Mouse (Mus musculus): ENCODE results near the gene Atg3. TPM values are rescaled to one million over a fixed set of nuclear protein-coding genes. Genes with fewer than 3 reads are reported as not detected.

Atg3 gene
- total RNA-seq (2023): 10 to 100 TPM; 44.3 to 48.6 TPM

DNA sequence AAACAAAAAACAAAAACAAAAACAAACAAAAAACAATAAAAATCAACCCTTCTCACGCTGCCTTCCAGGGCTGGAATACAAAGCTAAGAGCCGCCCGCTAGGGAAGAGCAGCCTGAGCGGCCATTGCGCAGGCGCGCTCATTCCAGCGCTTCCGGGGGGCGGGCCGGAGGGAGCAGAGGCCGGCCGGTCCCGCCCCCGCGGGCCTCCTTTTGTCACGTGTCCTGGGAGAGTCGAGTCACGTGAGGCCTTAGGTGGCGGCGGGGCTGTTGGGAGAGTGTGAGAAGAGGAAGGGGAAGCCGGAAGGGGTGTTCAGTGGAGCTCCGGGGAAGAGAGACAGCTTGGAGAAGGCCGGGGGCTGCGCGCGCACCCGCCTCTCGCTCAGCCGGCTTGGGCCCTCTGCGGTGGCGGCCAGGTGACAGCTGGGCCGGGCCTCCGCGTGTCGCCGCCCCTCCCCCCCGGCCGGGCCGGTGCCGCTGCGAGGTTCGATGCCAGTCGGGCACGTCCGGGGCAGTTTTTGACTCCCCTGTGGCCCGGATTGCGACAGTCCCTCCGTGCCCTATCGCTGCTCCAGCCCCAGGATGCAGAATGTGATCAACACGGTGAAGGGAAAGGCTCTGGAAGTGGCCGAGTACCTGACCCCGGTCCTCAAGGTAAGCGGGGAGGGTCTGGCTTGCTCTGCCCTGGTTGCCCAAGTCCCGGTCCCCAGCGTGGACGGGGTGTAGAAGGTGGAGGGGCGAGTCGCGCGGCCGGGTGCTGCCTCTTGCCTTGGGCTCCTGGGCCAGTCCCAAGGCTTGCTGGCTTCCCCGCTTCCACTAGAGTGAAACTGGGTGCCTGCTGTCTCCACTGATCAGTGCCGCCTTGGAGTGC lies at the start of gene Atg3, which contains the start of gene Slc35a5:
Gene Atg3 (plus strand): TSS at position 264 of the 867 bp plus-strand sequence.
Gene Slc35a5 (minus strand): TSS at position 185 of the 867 bp plus-strand sequence.

DNA sequence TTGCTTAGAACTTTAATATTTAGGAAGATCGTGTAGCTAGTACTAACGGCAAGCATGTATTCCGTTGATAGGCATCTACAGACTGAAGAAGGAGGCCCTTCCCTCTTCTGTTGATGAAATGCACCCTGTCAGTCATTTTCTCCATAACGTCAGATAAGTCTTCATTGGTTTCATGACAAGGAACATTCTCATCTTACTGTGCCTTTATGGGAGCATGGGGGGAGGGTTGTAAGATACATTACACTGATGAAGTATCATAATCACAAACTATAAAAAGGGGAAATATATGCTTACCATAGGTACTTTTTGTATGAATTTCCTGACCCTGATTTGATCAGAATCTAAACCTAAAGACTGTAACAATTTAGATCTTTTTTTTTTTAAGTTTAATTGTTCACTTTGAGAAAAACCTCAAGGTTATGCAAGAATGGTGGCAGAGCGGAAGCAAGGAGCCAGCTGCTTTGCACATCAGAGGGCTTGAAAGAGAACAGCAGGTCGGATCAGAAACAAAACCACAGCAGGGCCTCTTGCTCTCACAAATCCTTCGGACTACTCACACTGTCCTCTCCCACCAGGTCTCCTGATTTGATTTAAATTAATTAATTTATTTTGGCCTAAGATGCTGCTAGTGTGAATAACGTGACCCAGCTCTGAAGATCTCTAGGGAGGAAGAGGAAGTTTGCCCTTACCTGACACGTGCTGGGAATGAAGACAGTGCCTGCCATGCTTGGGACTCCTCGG lies 65.2 kb downstream of the Atg3 start, which contains the start of gene Btla:
Gene Btla (plus strand): TSS at position 668 of the 741 bp plus-strand sequence.

Other genes with a start within 250 kb of the Atg3 start
- under 1 TPM in 1 of 2 experiments, not detected in 1; 0.58 TPM for gene Cd200r3, start 215.1 kb upstream of the Atg3 start, total RNA-seq (2023)
- gene Ccdc80, start 65.4 kb upstream of the Atg3 start, total RNA-seq (2023): not detected
- 10 to 100 TPM; 32.1 to 35.2 TPM for gene Slc35a5, start 79 bp upstream of the Atg3 start, total RNA-seq (2023)
- 100 to 1,000 TPM; 327 to 424 TPM for gene Btla, start 65.5 kb downstream of the Atg3 start, total RNA-seq (2023)